Mouse (Mus musculus): Measurements from ENCODE around the gene Nmu. TPM values are rescaled to one million over a fixed set of nuclear protein-coding genes. Genes with fewer than 3 reads are reported as not detected.
A peak's percentile ranks its signal among the peaks of the same experiment; 100 is the strongest.

Nmu gene
- polyA plus RNA-seq, 1 experiment, result not detected

- TF ChIP-seq CTCF (IDR thresholded peaks at IDR 0.05; ENCODE audit: low read depth, low read length) (no peak), POLR2A (IDR thresholded peaks at IDR 0.05; ENCODE audit: insufficient read depth, low read length) (no peak), EP300 (IDR thresholded peaks at IDR 0.05; ENCODE audit: insufficient read depth, low read depth, low read length) (no peak)
- no peaks in the 10 kb centered on the region for H3K27me3 ChIP-seq (ENCODE audit: control insufficient read depth, insufficient read depth, low read length, poor library complexity, severe bottlenecking)
- no peaks in the 10 kb centered on the region for H3K9me3 ChIP-seq (replicated peaks; ENCODE audit: control insufficient read depth, insufficient read depth, low read length, poor library complexity, severe bottlenecking)
- H3K4me3 ChIP-seq (ENCODE audit: low read depth, low read length), result no peak overlapping the region
- no peak overlapping the region for H3K27ac ChIP-seq (ENCODE audit: insufficient read depth, low read length)
- no peaks in the 10 kb centered on the region for H3K4me1 ChIP-seq (ENCODE audit: control insufficient read depth, insufficient read depth, low read length)
- H3K9ac ChIP-seq (ENCODE audit: low read depth, poor library complexity, severe bottlenecking), result peak overlapping the region; percentile 100; the same call in 1 of the 2 replicates
- H3K36me3 ChIP-seq (ENCODE audit: control insufficient read depth, insufficient read depth, low read length, poor library complexity, severe bottlenecking), result no peaks in the 10 kb centered on the region
Observed at GRCm38 (mm10) chr5:76305616-76306015, 58.0 kb downstream of the Nmu start.

- Histone ChIP-seq H3K9me3 (replicated peaks; ENCODE audit: control insufficient read depth, insufficient read depth, low read length, poor library complexity, severe bottlenecking) (no peaks in the 10 kb centered on the region), H3K9ac (ENCODE audit: low read depth, poor library complexity, severe bottlenecking) (peak within 1 kb of the TSS; percentile 100), H3K36me3 (ENCODE audit: control insufficient read depth, insufficient read depth, low read length, poor library complexity, severe bottlenecking) (no peaks in the 10 kb centered on the region), H3K27ac (ENCODE audit: insufficient read depth, low read length) (peak within 1 kb of the TSS; percentile 44), H3K4me1 (ENCODE audit: control insufficient read depth, insufficient read depth, low read length) (no peaks in the 10 kb centered on the region), H3K27me3 (ENCODE audit: control insufficient read depth, insufficient read depth, low read length, poor library complexity, severe bottlenecking) (no peaks in the 10 kb centered on the region), H3K4me3 (ENCODE audit: low read depth, low read length) (peak within 1 kb of the TSS; percentile 73)
- no peak for TF ChIP-seq EP300 (IDR thresholded peaks at IDR 0.05; ENCODE audit: insufficient read depth, low read depth, low read length)
- no peak for TF ChIP-seq POLR2A (IDR thresholded peaks at IDR 0.05; ENCODE audit: insufficient read depth, low read length)
- TF ChIP-seq CTCF (IDR thresholded peaks at IDR 0.05; ENCODE audit: low read depth, low read length), result no peak
Observed at GRCm38 (mm10) chr5:76304452-76305341, 58.9 kb downstream of the Nmu start, which contains the start of gene Clock. Gene Clock (minus strand): TSS chr5:76304792.

DNA sequence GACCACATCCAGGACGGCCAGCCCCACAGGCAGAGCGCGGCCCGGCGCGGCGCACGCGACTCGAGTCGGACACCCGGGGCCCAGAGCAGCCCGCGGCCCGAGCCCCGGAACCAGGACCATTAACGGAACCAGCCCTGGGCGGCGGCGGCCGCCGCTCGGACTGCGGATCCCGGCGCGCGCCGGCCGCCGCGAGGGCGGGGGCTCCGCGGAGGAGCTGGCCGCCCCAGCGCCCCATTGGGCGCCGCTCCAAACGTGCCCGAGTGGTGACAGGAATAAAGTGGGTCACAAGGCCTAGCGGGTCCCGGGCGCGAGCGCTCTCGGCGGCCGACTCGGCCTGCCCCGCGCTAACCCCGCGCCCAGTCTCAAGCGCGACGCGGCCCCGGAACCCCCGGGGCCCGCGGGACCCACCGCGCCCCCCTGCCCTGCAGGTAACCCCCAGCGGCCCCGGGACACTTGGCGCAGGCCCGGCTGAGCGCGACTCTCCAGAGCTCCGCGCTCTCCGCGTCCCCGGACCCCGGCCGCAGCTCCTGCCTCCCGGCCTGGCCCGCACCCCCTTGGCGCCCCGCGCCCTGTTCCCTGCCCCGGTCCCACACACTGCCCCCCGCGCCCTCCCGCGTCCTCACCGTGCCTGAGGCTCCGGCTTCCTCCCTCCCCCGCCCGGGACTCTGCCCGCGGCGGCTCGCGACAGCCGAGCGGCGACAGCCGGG, 59.7 kb downstream of the Nmu start:
- H3K9ac ChIP-seq (ENCODE audit: low read depth, poor library complexity, severe bottlenecking), result peak overlapping the region; percentile 100
- H3K36me3 ChIP-seq (ENCODE audit: control insufficient read depth, insufficient read depth, low read length, poor library complexity, severe bottlenecking), result no peaks in the 10 kb centered on the region
- no peak for TF ChIP-seq EP300 (IDR thresholded peaks at IDR 0.05; ENCODE audit: insufficient read depth, low read depth, low read length)
- TF ChIP-seq POLR2A (IDR thresholded peaks at IDR 0.05; ENCODE audit: insufficient read depth, low read length), result no peak
- no peak for TF ChIP-seq CTCF (IDR thresholded peaks at IDR 0.05; ENCODE audit: low read depth, low read length)
- no peaks in the 10 kb centered on the region for H3K9me3 ChIP-seq (replicated peaks; ENCODE audit: control insufficient read depth, insufficient read depth, low read length, poor library complexity, severe bottlenecking)
- H3K27ac ChIP-seq (ENCODE audit: insufficient read depth, low read length), result peak overlapping the region; percentile 15; the same call in 1 of the 2 replicates
- no peaks in the 10 kb centered on the region for H3K4me1 ChIP-seq (ENCODE audit: control insufficient read depth, insufficient read depth, low read length)
- H3K27me3 ChIP-seq (ENCODE audit: control insufficient read depth, insufficient read depth, low read length, poor library complexity, severe bottlenecking), result no peaks in the 10 kb centered on the region
- peak overlapping the region; percentile 73 for H3K4me3 ChIP-seq (ENCODE audit: low read depth, low read length)

GRCm38 (mm10) chr5:76303379-76303744, 60.2 kb downstream of the Nmu start:
- Histone ChIP-seq H3K4me1 (ENCODE audit: control insufficient read depth, insufficient read depth, low read length) (no peaks in the 10 kb centered on the region), H3K27me3 (ENCODE audit: control insufficient read depth, insufficient read depth, low read length, poor library complexity, severe bottlenecking) (no peaks in the 10 kb centered on the region), H3K36me3 (ENCODE audit: control insufficient read depth, insufficient read depth, low read length, poor library complexity, severe bottlenecking) (no peaks in the 10 kb centered on the region), H3K9me3 (replicated peaks; ENCODE audit: control insufficient read depth, insufficient read depth, low read length, poor library complexity, severe bottlenecking) (no peaks in the 10 kb centered on the region), H3K27ac (ENCODE audit: insufficient read depth, low read length) (0 out of 2 replicates have a peak overlapping the region, but pooled peaks have one; percentile 15), H3K4me3 (ENCODE audit: low read depth, low read length) (peak overlapping the region; percentile 73), H3K9ac (ENCODE audit: low read depth, poor library complexity, severe bottlenecking) (peak overlapping the region; percentile 100)
- no peak for TF ChIP-seq CTCF (IDR thresholded peaks at IDR 0.05; ENCODE audit: low read depth, low read length)
- no peak for TF ChIP-seq EP300 (IDR thresholded peaks at IDR 0.05; ENCODE audit: insufficient read depth, low read depth, low read length)
- no peak for TF ChIP-seq POLR2A (IDR thresholded peaks at IDR 0.05; ENCODE audit: insufficient read depth, low read length)

DNA sequence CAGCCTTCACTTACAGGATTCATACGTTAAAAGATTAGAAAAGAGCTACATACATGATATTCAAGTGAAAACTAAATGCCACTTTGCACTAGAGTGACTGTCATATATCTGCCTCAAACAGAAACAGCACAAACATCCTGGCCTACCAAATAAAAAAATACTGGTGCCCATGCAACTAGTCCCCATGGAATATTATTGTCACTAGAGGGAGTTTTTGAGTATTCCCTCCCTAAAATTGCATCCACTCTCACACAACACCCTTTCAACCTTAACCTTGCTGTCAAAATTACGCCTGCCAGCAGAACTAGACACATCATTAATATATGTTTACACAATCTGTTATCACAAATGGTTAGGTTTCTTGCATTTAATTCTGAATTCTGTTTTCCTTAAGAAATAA, 61.6 kb downstream of the Nmu start:
- H3K27ac ChIP-seq (ENCODE audit: insufficient read depth, low read length), result no peak overlapping the region
- no peaks in the 10 kb centered on the region for H3K36me3 ChIP-seq (ENCODE audit: control insufficient read depth, insufficient read depth, low read length, poor library complexity, severe bottlenecking)
- no peaks in the 10 kb centered on the region for H3K27me3 ChIP-seq (ENCODE audit: control insufficient read depth, insufficient read depth, low read length, poor library complexity, severe bottlenecking)
- no peak overlapping the region for H3K9ac ChIP-seq (ENCODE audit: low read depth, poor library complexity, severe bottlenecking)
- no peaks in the 10 kb centered on the region for H3K4me1 ChIP-seq (ENCODE audit: control insufficient read depth, insufficient read depth, low read length)
- no peaks in the 10 kb centered on the region for H3K9me3 ChIP-seq (replicated peaks; ENCODE audit: control insufficient read depth, insufficient read depth, low read length, poor library complexity, severe bottlenecking)
- no peak for TF ChIP-seq POLR2A (IDR thresholded peaks at IDR 0.05; ENCODE audit: insufficient read depth, low read length)
- H3K4me3 ChIP-seq (ENCODE audit: low read depth, low read length), result no peak overlapping the region

Measured in ES-Bruce4 (cell line).